Mouse (Mus musculus) midbrain, embryonic 10.5 days (tissue): ENCODE results near the gene Gm20896. TPM values are rescaled to one million over a fixed set of nuclear protein-coding genes. Genes with fewer than 3 reads are reported as not detected.
"Not testable (repeated sequence)": the region's sequence is repeated elsewhere in the genome, so short reads cannot be mapped to it uniquely, and the experiment has no call there.

Source experiments
- DNase-seq: peaks from one replicate; pipeline ENCODE4 v3.0.0-alpha.2; 2017; ENCODE audit warnings: low spot score
- H3K27ac ChIP-seq: fragments of 300-500 bp; sonication (generic); replicated peaks from 2 replicates; pipeline ENCODE4 v1.5.1; 2016; ENCODE audit warnings: mild to moderate bottlenecking
- H3K27me3 ChIP-seq: fragments of 300-500 bp; sonication (generic); 2 replicates; pipeline ENCODE4 v1.6.1; 2016; ENCODE audit warnings: low read depth, mild to moderate bottlenecking; ENCODE audit not compliant: poor library complexity, severe bottlenecking
- H3K36me3 ChIP-seq: fragments of 300-500 bp; sonication (generic); 2 replicates; pipeline ENCODE4 v1.6.1; 2016; ENCODE audit warnings: mild to moderate bottlenecking, moderate library complexity
- H3K4me1 ChIP-seq: fragments of 300-500 bp; sonication (generic); 2 replicates; pipeline ENCODE4 v1.6.1; 2016
- H3K4me3 ChIP-seq: fragments of 300-500 bp; sonication (generic); 2 replicates; pipeline ENCODE4 v1.5.1; 2016; ENCODE audit warnings: mild to moderate bottlenecking, moderate library complexity
- H3K9me3 ChIP-seq: fragments of 300-500 bp; sonication (generic); replicated peaks from 2 replicates; pipeline ENCODE4 v1.6.1; 2016; ENCODE audit warnings: mild to moderate bottlenecking
- WGBS: fragments of 180-500 bp; shearing (Covaris S2); methylation state at CpG from one replicate; pipeline ENCODE4 v1.1.7; 2016; 5-methylcytosine and 5-hydroxymethylcytosine counted together
- polyA plus RNA-seq: library from polyadenylated mRNA; unstranded; fragments of >200 nt; fragmentation: Nextera tagmentation; extraction: Ambion mirVana; gene quantifications from 2 replicates; pipeline ENCODE4 v1.2.1, GENCODE M21; 2016

The Gm20896 gene
- polyA plus RNA-seq, result not detected in 2 replicates

GRCm38 (mm10) chrY:35921426-35921825 lies at the start of gene Gm20896:
Gene Gm20896 (minus strand): TSS chrY:35921526.
- H3K9me3 ChIP-seq, H3K27ac ChIP-seq, H3K36me3 ChIP-seq, H3K4me1 ChIP-seq, H3K4me3 ChIP-seq, DNase-seq, H3K27me3 ChIP-seq: not testable (repeated sequence)
- WGBS, result no CpG with 5 or more reads among the region's 6 CpGs
